Mouse (Mus musculus) liver, embryonic 14.5 days (tissue): ENCODE data around the gene Nfia.

Source experiments
- CTCF ChIP-seq: IDR thresholded peaks from 2 replicates; pipeline ENCODE4 v1.5.1; 2016; ENCODE audit warnings: antibody characterized with exemption, low read depth, control low read depth
- EP300 ChIP-seq: IDR thresholded peaks from 2 replicates; pipeline ENCODE4 v1.6.1; 2016; ENCODE audit warnings: antibody characterized with exemption, low read depth

- TF ChIP-seq CTCF: no peak
- TF ChIP-seq EP300: no peak
These were observed 23.4 kb downstream of the Nfia start for GRCm38 (mm10) chr4:97795957-97796356.
